Mouse (Mus musculus) telencephalon, adult 2 months (tissue): Measurements from ENCODE around the gene Tctn1.
A peak's percentile ranks its signal among the peaks of the same experiment; 100 is the strongest.

Source experiments
- DNase-seq: peaks from one replicate; pipeline ENCODE4 v3.0.0-alpha.2; 2011; ENCODE audit warnings: low read depth, low spot score

Gene Tctn1

DNA sequence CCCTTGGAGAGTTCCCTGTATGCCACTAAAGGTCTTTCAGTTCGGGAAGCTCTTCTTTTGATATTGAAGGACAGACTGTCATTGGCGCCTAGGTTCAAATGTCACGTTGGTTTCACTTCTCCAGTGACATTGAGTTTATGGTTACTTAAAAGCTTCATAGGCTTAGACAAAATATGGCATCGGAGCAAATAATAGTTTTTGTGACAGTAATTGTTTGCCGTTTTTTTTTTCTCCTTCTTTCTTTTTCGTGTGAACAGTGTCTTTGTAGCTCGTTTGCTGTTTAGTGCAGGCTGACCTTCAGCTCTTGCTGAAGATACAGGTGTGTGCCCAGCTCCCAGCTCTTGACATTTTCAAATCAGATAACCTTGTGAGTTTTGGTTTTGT lies 21.5 kb upstream of the Tctn1 start:
- no peak for DNase-seq

DNA sequence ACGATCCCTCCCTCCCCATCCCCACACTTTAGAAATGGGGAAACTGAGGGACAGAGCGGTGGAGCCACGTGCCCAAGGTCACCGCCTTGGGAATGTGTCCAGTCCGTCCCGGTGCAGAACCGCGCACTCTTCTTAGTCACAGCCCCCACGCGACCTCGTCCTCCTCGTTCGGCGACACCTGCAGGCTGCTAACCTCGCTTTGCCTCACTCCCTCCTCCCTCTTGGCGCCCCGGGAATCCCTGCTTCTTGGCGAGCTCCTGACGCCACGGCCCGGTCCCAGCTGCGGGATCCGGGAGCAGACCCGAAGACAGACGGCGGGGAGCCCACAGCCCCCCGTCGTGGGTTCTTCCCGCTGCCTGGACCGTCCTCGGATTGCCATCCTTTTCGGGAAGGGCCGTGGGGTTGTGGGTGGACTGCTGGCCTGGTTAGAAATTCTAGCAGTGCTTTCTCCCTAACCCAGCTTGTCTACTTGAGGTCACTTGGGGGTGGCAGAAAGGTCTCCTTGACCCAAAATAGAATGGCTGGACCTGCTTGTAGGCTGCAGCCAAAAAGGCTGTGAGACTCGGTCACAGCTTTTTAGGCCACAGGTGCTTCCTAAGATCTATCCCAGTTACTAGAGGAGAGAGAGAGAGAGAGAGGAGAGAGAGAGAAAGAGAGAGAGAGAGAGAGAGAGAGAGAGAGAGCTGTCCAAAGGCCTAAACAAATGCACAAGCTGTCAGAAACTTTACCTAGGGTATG lies 20.9 kb upstream of the Tctn1 start:
- no peak for DNase-seq

DNA sequence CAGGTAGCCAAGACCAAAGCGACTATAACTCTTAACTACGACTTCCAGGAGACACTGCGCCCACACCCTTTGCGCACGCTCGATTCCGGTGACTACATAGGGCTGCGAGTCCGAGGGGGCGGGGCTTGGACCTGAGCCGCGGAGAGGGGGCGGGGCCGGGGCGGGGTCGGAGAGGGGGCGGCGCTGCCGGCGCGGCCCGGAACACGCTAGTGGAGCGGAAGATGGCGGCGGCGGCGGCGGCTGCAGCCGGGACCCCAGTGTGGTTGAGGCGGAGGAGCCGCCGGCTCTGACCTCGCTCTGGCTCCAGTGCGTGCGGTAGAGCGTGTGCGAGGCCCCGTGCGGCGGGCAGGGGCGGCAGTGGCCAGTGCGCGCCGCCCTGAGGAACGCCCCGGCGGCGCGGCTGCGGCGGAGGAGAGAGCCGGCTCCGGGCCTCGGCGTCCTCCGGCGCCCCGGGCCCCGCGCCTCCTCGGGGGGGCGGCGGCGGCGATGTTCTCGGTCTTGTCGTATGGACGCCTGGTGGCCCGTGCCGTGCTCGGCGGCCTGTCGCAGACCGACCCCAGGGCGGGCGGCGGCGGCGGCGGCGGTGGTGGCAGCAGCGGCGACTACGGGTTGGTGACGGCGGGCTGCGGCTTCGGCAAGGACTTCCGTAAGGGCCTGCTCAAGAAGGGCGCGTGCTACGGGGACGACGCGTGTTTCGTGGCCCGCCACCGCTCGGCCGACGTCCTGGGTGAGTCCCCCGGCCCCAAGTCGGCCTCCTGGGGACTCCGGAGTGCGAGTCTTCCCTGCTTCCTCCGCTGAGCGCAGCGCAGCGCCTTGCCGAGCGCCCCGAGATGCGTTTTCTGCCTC lies 20.1 kb upstream of the Tctn1 start, which contains the start of gene Pptc7:
Gene Pptc7, plus strand, starts transcription at position 183 of the 846 bp plus-strand sequence.
- peak; percentile 83 for DNase-seq

DNA sequence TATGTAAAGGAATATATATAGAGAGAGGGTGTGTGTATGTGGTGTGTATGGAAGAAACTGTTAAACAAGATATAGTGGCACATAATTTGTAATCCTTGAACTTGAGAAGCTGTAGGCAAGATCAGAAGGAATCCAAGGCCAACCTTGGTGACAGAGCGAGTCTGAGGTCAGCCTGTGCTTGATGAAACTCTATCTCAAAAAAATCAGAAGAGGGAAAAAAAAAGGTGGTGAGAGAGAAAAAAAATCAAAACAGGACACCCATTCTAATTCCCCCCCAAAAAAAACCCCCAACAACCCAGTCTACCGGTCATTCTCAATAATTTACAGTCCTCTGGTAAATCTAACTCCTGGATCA lies 19.5 kb upstream of the Tctn1 start:
- DNase-seq = no peak

DNA sequence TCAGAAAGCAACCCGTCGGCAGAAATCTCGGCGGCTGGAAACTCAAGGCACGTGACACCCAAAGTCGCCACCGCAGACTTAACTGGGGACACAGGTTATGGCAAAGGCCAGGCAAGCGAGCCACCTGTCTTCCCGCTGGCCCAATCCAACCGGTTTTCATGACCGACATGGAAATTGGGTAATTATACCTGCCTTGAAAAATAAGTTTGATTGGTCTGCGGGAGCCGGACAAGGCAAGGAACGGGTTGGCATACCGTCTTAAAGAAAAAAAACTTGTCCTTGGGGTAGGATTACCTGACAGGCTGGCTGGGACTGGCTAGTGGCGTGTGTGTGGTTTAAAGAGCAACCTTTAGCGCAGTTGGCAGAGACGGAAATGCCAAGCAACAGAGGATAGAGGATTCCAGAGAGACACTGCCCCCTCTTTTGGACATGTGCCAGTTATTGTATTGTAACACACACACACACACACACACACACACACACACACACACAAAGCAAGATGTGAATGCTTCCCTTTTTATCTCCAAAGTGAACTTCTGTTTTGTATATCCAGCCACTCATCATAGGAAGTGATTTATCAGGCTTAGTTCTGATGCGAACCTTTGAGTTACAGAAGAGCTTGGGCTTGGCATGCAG lies 16.7 kb upstream of the Tctn1 start:
- no peak for DNase-seq

DNA sequence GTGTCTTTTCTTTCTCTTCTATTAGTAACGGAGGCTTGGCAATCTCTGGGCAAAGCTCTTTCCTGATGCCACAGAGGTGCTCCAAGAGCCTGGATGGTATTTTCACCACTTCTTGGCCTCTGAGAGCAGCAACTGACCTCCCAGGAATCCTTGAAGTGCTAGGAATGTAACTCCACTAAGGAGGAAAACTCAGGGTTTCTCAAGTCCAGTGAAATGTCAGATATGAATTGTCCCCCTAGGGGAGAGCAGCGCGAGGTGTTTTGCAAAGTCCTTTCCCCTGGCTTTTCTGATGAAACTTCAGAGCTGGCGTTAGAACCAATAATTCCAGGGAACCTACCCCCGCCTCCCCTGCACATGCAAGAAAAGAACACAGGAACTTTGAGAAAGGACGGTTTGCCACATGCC lies 16.2 kb upstream of the Tctn1 start:
- no peak for DNase-seq

DNA sequence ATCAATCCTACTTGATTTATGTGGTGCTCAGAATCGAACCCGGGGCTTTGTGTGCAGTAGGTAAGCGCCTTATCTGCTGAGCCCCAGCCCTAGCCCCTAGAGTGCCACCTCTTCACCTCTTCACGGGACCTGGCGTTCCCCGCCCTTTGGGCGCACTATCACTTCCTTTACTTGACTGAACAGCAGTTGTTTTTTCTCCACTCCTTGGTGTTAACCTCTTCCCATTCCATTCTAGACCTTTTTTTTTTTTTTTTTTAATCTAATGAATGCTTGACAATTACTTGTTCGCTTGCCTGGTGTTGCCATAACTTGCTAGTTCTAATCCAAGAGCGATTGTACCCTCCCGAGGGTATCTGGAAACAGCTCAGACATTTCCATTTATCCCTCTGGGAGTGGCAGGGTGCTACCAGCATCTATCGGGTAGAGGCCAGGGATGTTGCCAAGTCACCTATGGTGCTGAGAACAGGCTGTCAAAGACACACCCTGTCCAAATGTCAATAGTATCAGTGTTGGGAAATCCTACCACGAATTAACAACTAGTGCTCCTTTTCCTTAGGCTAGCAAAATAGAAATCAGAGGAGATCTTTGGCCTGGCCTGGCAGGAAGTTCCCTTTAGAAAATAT lies 15.7 kb upstream of the Tctn1 start:
- DNase-seq = no peak

DNA sequence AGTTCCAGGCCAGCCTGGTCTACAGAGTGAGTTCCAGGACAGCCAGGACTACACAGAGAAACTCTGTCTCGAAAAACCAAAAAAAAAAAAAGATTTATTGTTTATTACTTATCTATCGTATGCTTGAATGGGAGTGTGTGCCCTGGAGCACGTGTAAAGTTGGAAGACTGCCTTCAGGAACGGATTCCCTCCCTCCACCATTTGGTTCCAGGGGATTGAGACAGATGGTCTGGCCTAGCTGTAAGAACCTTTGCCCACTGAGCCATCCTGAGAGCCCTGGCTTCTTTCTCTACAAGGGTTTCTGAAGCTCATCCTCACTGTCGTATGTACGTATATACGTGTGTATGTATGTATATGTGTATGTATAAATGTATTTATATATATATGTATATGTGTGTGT lies 14.7 kb upstream of the Tctn1 start:
- no peak for DNase-seq

DNA sequence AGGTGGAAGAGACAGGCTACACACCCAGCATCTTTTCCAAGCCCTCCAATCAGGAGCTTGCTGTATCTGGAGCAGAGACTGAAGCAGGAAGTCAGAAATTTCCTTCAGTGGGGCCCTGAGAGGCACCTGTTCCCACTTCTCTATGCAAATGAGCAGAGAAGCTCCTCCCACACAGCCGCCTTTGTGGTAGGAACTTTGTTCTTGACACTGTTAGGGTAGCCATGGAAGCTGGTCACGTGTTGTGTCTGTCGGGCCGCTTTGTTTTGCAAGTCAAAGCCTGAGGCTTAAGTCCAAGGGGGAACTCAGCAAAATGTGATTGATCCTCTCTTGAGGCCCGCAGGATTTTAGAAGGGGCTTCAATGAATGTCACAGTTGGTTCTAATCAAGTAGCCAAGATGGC lies 10.5 kb upstream of the Tctn1 start:
- no peak for DNase-seq

DNA sequence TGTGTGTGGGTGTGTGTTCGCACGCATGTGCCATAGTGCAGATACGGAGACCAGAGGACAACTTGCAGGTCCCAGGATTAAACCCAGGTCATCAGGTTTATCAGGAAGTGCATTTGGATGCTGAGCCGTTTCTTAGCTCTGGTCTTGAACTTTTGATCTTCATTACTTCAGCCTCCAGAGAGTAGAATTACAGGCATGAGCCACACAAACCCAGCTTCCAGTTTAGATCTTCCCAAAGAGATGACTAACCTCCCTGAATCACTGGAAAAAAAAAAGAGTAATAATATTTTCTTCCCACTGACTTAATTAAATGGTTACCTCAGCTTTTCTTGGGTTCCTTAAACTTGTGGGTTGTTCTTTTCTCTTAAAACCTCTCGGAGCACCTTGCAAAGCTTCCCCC lies 8.6 kb upstream of the Tctn1 start:
- DNase-seq = no peak

DNA sequence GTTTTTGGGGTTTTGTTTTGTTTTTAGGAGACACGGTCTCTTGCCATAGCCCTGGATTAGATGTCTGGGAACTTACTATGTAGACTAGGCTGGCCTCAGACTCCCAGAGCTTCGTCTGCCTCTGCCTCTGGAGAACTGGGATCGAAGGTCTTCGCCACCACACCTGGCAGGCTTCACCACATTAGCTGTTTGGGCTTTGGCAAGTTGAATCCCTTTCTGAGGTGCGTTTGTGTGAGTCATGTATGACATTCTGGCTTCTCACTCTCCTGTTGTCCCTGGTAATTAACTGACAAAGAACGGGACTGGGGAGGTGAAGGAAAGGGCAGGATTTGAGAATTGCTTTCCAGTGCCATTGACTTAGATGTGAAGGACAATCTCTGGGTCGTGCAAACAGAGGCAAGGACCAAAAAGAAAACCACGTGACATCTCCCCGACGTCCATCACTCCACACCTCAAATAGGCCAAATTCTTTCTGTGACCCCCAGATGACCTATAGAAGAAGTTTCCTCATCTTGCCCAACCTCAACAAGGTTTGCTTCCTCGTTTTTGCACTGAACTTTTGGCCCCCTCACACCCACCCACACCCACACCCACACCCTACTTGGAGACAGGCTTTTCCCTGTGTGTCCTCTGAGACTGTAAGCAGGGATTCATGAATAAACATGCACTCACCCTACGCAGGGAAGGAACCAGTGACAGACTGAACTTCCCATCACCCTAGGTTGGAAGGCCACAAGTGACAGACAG lies 4.8 kb upstream of the Tctn1 start:
- no peak for DNase-seq

DNA sequence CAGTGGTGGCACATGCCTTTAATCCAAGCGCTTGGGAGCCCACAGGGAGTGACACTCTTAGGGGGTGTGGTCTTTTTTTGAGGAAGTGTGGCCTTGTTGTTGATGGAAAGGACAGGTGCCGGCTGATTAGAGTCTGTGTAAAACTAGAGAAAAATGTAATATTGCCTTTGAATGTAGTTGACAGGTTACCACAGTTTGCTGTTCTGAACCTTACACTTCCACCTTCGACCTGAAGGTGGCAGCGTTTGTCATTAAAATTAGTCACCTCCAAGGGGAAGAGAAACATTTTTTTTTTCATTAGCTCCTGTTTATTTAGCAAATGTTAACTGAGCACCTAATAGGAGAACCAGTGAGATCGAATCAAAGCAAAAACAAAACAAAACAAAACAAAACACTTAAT lies 3.6 kb upstream of the Tctn1 start:
- DNase-seq = no peak

DNA sequence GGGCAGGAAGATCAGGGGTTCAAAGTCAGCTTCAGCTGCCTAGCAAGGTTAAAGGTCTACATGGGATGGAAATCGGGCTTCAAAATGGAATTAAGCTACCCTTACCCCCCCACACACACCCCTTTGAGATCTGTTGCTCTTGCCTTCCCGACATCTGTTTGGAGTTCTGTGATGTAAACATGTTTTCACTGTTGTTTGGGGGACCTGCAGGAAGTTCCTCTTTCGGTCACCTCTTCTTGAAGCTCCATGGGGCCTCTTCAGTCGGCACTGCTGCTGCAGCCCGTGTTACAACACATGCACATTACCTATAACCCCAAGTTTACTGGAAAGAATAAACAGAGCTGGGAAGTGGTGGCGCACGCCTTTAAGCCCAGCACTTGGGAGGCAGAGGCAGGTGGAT lies 2.9 kb upstream of the Tctn1 start:
- DNase-seq = no peak

DNA sequence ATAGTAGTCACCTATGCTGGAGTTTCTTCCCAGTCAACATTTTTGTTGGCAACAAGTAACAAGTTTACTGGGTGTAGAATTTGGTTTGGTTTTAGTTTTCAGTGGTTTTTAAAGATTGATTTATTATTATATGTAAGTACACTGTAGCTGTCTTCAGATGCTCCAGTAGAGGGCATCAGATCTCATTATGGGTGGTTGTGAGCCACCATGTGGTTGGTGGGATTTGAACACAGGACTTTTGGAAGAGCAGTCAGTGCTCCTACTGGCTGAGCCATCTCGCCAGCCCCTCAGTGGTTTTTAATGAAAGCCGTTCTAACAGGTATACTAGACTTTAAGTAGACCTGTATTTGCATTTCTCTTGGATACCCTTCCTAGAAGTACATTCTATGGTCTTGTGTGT lies 1.7 kb upstream of the Tctn1 start:
- no peak for DNase-seq

DNA sequence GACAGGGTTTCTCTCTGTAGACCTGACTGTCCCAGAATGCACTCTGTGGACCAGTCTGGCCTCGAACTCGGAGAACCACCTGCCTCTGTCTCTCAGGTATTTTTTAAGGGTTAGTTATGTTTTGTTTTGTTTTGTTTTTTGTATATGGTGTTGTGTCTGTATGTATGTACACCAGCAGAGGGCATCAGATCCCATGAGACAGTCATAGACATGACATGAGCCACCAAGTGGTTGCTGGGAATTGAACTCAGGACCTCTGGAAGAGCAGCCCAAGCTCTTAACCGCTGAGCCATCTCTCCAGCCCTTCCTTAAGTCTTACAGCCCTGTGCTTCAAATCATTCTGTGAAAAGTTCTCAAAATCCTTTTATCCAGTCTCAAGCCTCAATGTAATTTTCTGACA lies 927 bp upstream of the Tctn1 start:
- DNase-seq = no peak

DNA sequence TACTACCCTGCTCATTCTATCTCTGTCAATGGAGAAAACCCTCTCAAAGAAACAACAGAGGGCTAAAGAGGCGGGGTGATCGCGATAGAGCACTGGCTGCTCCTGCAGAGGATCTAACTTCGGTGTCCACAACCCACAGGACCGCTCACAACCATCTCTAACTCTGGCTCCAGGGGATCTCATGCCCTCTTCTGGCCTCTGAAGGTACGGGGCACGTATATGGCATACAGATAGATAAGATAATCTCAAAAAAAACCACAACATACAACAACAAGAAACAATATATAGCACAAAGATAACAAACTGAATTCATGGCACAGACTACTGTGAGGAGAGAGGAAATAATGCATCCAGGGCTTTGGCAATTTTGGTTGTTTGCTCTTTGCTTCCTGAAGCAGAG lies 2.2 kb downstream of the Tctn1 start:
- DNase-seq = no peak

DNA sequence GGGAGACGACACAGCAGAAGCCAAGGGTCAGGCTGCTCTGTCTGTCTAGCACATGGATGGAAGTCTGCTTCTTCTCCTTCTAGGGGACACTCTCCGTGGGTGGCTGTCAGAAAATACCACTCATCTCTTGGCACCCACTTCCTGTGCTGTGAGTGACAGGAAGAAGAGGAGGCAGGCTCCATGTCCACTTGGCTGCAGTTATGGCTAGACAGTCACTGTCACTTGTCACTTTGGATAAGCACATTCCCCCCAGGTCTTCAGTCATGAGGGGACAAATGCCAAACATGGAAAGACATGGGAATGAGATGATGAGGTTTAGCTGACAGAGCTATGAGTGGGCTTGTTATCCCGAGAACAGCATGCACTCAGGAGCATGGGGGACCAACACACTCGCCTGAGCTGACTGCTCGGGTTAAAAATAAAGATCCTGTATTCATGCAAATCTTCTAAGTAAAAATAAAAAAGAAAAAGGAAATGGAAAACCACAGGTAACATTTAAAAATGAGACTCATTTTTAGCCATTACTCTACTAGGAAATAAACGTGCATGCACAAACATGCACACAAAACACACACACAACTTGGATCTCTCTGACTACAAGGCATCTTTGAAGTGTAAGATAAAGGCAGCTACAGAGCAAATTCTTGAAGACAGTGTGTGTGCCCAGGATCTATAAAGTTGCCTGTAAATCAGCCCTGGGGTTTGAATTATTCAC lies 6.1 kb downstream of the Tctn1 start:
- DNase-seq = no peak

DNA sequence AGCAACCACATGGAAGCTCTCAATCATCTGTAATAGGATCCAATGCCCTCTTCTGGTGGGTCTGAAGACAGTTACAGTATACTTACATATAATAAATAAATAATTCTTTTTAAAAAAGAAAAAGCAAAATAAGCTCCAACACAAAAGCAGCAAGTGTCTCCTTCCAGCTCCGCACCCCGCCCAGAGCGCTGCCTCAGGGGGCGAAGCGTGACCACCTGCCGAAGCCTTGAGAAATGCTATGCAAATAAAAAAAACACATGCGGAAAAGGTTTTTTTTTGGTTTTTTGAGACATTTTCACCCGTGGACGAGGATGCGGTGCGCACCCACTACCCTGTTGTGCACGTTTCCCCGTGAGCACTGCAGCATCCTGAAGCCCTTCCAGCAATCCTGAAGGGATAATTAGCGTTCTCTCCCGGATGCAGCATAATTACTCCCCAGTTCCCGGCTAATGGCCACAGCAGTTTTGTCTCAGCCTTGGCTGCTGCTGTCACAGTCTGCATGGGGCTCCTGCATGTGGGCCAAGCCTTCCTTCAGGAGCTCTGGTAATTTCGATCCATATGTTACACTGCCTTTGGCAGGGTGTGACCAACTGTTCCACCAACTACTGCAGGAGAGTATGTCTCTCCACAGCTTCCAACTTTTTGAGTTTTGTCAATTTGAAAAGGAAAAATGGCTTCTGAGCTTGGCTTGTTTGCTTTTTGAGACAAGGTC lies 12.2 kb downstream of the Tctn1 start:
- peak; percentile 55 for DNase-seq

DNA sequence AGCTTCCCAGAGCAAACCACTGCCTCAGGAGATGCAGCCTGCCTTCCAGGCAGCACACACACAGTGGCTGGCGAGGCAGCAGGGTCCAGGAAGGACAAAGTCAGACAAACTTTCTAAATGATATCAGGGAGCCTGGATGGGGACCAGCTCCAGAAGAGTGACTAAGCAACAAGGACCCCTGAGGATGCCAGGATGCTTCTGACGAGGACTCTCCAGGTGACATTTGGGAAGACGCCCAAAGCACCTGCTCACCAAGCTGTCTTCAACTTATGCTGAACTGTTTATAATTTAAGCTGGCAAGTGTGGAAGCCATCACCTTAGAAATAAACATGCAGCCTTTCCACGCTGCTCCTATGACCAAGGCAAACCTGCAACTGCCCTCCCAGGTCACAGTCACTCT lies 15.0 kb downstream of the Tctn1 start:
- no peak for DNase-seq

DNA sequence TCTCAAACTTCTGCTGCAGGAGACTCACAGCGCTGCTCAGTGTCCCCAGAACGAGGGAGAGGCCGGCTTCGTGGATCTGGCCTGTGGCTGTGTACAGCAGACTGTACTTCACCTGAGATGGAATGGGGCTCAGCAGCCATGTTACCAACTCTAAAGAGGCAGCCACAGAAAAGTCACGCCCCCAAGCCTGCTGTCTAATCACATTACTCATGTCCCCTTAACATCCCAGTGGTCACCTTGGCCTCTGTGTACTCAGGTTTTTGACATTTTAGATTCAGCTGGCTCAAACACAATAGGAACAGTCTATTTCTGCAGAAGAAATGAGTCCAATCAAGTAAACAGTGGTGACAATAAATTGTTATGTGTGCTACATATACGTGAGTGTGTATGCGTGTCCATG lies 16.3 kb downstream of the Tctn1 start:
- DNase-seq = no peak
